Mouse (Mus musculus) MEL (cell line): ENCODE results near the gene Sp6.

Experiments
- CTCF ChIP-seq, 3 experiments: IDR thresholded peaks in 2 of 3; conservative IDR thresholded peaks in 1 of 3; 2 replicates each; pipeline ENCODE4 v1.5.1; 2011 to 2012; ENCODE audit warnings: low read length in 3 of 3, low read depth in 2 of 3, mild to moderate bottlenecking in 2 of 3, improper control_type of control experiment in 1 of 3, inconsistent platforms in 1 of 3, mixed read lengths in 1 of 3, moderate library complexity in 1 of 3; ENCODE audit not compliant: control insufficient read depth in 1 of 3, insufficient read depth in 1 of 3, poor library complexity in 1 of 3, severe bottlenecking in 1 of 3
- EP300 ChIP-seq, 2 experiments: IDR thresholded peaks; 2 replicates each; pipeline ENCODE4 v1.6.1; 2011; ENCODE audit warnings: improper control_type of control experiment in 2 of 2, low read length in 2 of 2, low read depth in 1 of 2, mild to moderate bottlenecking in 1 of 2
- GATA1 ChIP-seq: IDR thresholded peaks from 2 replicates; pipeline ENCODE4 v1.6.1; 2011; ENCODE audit warnings: low read depth, low read length, improper control_type of control experiment
- MAFK ChIP-seq: IDR thresholded peaks from 2 replicates; pipeline ENCODE4 v1.6.1; 2011; ENCODE audit warnings: low read depth, mild to moderate bottlenecking, low read length, improper control_type of control experiment, borderline replicate concordance
- MAX ChIP-seq: IDR thresholded peaks from 2 replicates; pipeline ENCODE4 v1.6.1; 2011; ENCODE audit warnings: low read length, improper control_type of control experiment
- MEF2A ChIP-seq: IDR thresholded peaks from 2 replicates; pipeline ENCODE4 v1.6.1; 2014; ENCODE audit warnings: low read depth, mild to moderate bottlenecking, inconsistent platforms, low read length, improper control_type of control experiment; ENCODE audit not compliant: poor library complexity, insufficient replicate concordance, severe bottlenecking; ENCODE audit errors: extremely low read depth
- MXI1 ChIP-seq: IDR thresholded peaks from 2 replicates; pipeline ENCODE4 v1.6.1; 2011; ENCODE audit warnings: mild to moderate bottlenecking, low read depth, low read length, improper control_type of control experiment
- MYB ChIP-seq: IDR thresholded peaks from 2 replicates; pipeline ENCODE4 v1.6.1; 2011; ENCODE audit warnings: mild to moderate bottlenecking, low read depth, low read length, improper control_type of control experiment
- NELFE ChIP-seq: IDR thresholded peaks from 2 replicates; pipeline ENCODE4 v1.6.1; 2011; ENCODE audit warnings: low read depth, low read length, improper control_type of control experiment
- POLR2A ChIP-seq, 2 experiments: IDR thresholded peaks; 2 replicates each; pipeline ENCODE4 v1.6.1; 2011 to 2012; ENCODE audit warnings: low read length in 2 of 2, mild to moderate bottlenecking in 2 of 2, control low read depth in 1 of 2, improper control_type of control experiment in 1 of 2, low read depth in 1 of 2, moderate library complexity in 1 of 2; ENCODE audit not compliant: control insufficient read depth in 1 of 2, insufficient read depth in 1 of 2, poor library complexity in 1 of 2
- RAD21 ChIP-seq: IDR thresholded peaks from 2 replicates; pipeline ENCODE4 v1.6.1; 2011; ENCODE audit warnings: mild to moderate bottlenecking, low read depth, low read length, improper control_type of control experiment
- TAL1 ChIP-seq: IDR thresholded peaks from 2 replicates; pipeline ENCODE4 v1.6.1; 2012; ENCODE audit warnings: mild to moderate bottlenecking, inconsistent platforms, low read length, moderate library complexity, mixed read lengths
- USF1 ChIP-seq: IDR thresholded peaks from 2 replicates; pipeline ENCODE4 v1.6.1; 2014; ENCODE audit warnings: low read depth, mild to moderate bottlenecking, inconsistent platforms, low read length, improper control_type of control experiment, moderate library complexity

DNA sequence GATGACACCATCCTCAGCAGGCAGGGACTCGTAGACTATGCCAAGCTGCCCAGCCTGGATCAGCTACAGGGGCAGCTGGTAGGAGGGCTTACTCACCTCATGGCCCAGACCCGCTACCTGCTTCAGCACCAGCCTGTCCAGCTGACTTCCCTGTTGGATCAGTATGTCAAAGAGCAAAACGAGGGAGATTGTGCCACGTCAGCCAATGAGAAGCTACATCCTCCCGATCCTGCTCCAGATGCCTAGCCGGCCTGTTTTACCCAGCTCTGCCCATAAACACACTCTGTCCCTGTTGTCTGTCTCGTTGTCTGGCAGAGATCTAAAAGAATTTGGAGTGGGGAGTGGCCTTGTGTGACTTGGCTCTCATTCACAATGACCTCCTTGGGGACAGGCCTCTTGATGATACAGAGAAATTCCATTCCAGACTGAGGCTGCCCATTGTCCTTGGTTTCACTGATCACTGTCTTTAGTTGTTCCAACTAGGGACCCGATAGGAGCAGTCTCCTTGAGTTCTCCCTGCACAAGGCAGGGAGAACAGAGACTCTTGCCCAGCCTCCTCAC, 35.0 kb downstream of the Sp6 start:
- no peak for TF ChIP-seq GATA1
- TF ChIP-seq CTCF (IDR thresholded peaks at IDR 0.05 in 2 of 3, conservative IDR thresholded peaks at IDR 0.05 in 1 of 3; ENCODE audit: control insufficient read depth in 1 of 3, insufficient read depth in 1 of 3, low read depth in 2 of 3, low read length in 3 of 3, poor library complexity in 1 of 3, severe bottlenecking in 1 of 3): no peak
- TF ChIP-seq MXI1: no peak
- no peak for TF ChIP-seq MEF2A
- TF ChIP-seq MAX: no peak
- no peak for TF ChIP-seq RAD21
- TF ChIP-seq POLR2A (IDR thresholded peaks at IDR 0.05; ENCODE audit: control insufficient read depth in 1 of 2, insufficient read depth in 1 of 2, low read depth in 1 of 2, low read length in 2 of 2, poor library complexity in 1 of 2): no peak
- no peak for TF ChIP-seq MAFK
- TF ChIP-seq MYB: no peak
- no peak for TF ChIP-seq EP300 (IDR thresholded peaks at IDR 0.05; ENCODE audit: low read depth in 1 of 2, low read length in 2 of 2)
- no peak for TF ChIP-seq USF1
- TF ChIP-seq NELFE: no peak
- TF ChIP-seq TAL1: no peak
